Mouse (Mus musculus): ENCODE data around the gene Gab2. TPM values are rescaled to one million over a fixed set of nuclear protein-coding genes. Genes with fewer than 3 reads are reported as not detected.

Gene Gab2
- polyA plus RNA-seq, 1 experiment from 2014 or later, result 17.9 TPM

GRCm38 (mm10) chr7:97301321-97301720, 219.9 kb downstream of the Gab2 start:
- Histone ChIP-seq H3K27ac (replicated peaks; ENCODE audit: low read depth, low read length) (no peak overlapping the region), H3K4me3 (replicated peaks; ENCODE audit: low read depth, low read length) (no peak overlapping the region), H3K4me2 (ENCODE audit: low read length) (no peak overlapping the region), H3K4me1 (ENCODE audit: control insufficient read depth, insufficient read depth, low read length) (no peaks in the 10 kb centered on the region), H3K36me3 (ENCODE audit: control insufficient read depth, insufficient read depth, low read length) (peaks cover 49% of the 10 kb centered on the region), H3K9ac (replicated peaks; ENCODE audit: low read length) (no peak overlapping the region), H3K9me3 (ENCODE audit: control insufficient read depth, low read length) (no peaks in the 10 kb centered on the region), H3K27me3 (ENCODE audit: control insufficient read depth, insufficient read depth, low read length) (no peaks in the 10 kb centered on the region)
- no peak for ATAC-seq (ENCODE audit: low FRiP score, low TSS enrichment)
- 86% methylated on average over 8 of the region's 8 CpGs for WGBS
- DNase-seq, result no peak

GRCm38 (mm10) chr7:97302261-97302660, 220.9 kb downstream of the Gab2 start:
- H3K4me3 ChIP-seq (replicated peaks; ENCODE audit: low read depth, low read length), result no peak overlapping the region
- DNase-seq (no peak), ATAC-seq (ENCODE audit: low FRiP score, low TSS enrichment) (no peak)
- peaks cover 58% of the 10 kb centered on the region for H3K36me3 ChIP-seq (ENCODE audit: control insufficient read depth, insufficient read depth, low read length)
- no peaks in the 10 kb centered on the region for H3K27me3 ChIP-seq (ENCODE audit: control insufficient read depth, insufficient read depth, low read length)
- H3K9ac ChIP-seq (replicated peaks; ENCODE audit: low read length), result no peak overlapping the region
- H3K4me1 ChIP-seq (ENCODE audit: control insufficient read depth, insufficient read depth, low read length), result no peaks in the 10 kb centered on the region
- H3K27ac ChIP-seq (replicated peaks; ENCODE audit: low read depth, low read length), result no peak overlapping the region
- H3K9me3 ChIP-seq (ENCODE audit: control insufficient read depth, low read length), result no peaks in the 10 kb centered on the region
- no peak overlapping the region for H3K4me2 ChIP-seq (ENCODE audit: low read length)
- 94% methylated on average over 4 of the region's 4 CpGs for WGBS

- 88% methylated on average over 4 of the region's 4 CpGs for WGBS
- ATAC-seq (ENCODE audit: low FRiP score, low TSS enrichment) (no peak), DNase-seq (no peak)
- no peaks in the 10 kb centered on the region for H3K9me3 ChIP-seq (ENCODE audit: control insufficient read depth, low read length)
- no peak overlapping the region for H3K27ac ChIP-seq (replicated peaks; ENCODE audit: low read depth, low read length)
- no peak overlapping the region for H3K4me2 ChIP-seq (ENCODE audit: low read length)
- H3K4me1 ChIP-seq (ENCODE audit: control insufficient read depth, insufficient read depth, low read length), result no peaks in the 10 kb centered on the region
- H3K27me3 ChIP-seq (ENCODE audit: control insufficient read depth, insufficient read depth, low read length), result no peaks in the 10 kb centered on the region
- no peak overlapping the region for H3K9ac ChIP-seq (replicated peaks; ENCODE audit: low read length)
- H3K36me3 ChIP-seq (ENCODE audit: control insufficient read depth, insufficient read depth, low read length), result peaks cover 62% of the 10 kb centered on the region
- H3K4me3 ChIP-seq (replicated peaks; ENCODE audit: low read depth, low read length), result no peak overlapping the region
These were observed 221.5 kb downstream of the Gab2 start for GRCm38 (mm10) chr7:97302876-97303275.

GRCm38 (mm10) chr7:97303614-97304013, 222.2 kb downstream of the Gab2 start:
- Histone ChIP-seq H3K4me2 (ENCODE audit: low read length) (no peak overlapping the region), H3K9me3 (ENCODE audit: control insufficient read depth, low read length) (no peaks in the 10 kb centered on the region), H3K4me1 (ENCODE audit: control insufficient read depth, insufficient read depth, low read length) (no peaks in the 10 kb centered on the region), H3K9ac (replicated peaks; ENCODE audit: low read length) (no peak overlapping the region), H3K4me3 (replicated peaks; ENCODE audit: low read depth, low read length) (no peak overlapping the region), H3K36me3 (ENCODE audit: control insufficient read depth, insufficient read depth, low read length) (peaks cover 69% of the 10 kb centered on the region), H3K27ac (replicated peaks; ENCODE audit: low read depth, low read length) (no peak overlapping the region), H3K27me3 (ENCODE audit: control insufficient read depth, insufficient read depth, low read length) (no peaks in the 10 kb centered on the region)
- ATAC-seq (ENCODE audit: low FRiP score, low TSS enrichment) (no peak), DNase-seq (no peak)
- WGBS, result 76% methylated on average over 2 of the region's 2 CpGs

GRCm38 (mm10) chr7:97304471-97304870, 223.1 kb downstream of the Gab2 start:
- H3K27ac ChIP-seq (replicated peaks; ENCODE audit: low read depth, low read length), result no peak overlapping the region
- no peak for DNase-seq
- peaks cover 69% of the 10 kb centered on the region for H3K36me3 ChIP-seq (ENCODE audit: control insufficient read depth, insufficient read depth, low read length)
- no peak overlapping the region for H3K4me3 ChIP-seq (replicated peaks; ENCODE audit: low read depth, low read length)
- no peak for ATAC-seq (ENCODE audit: low FRiP score, low TSS enrichment)
- H3K9me3 ChIP-seq (ENCODE audit: control insufficient read depth, low read length), result no peaks in the 10 kb centered on the region
- no peaks in the 10 kb centered on the region for H3K4me1 ChIP-seq (ENCODE audit: control insufficient read depth, insufficient read depth, low read length)
- no peak overlapping the region for H3K4me2 ChIP-seq (ENCODE audit: low read length)
- no peak overlapping the region for H3K9ac ChIP-seq (replicated peaks; ENCODE audit: low read length)
- no peaks in the 10 kb centered on the region for H3K27me3 ChIP-seq (ENCODE audit: control insufficient read depth, insufficient read depth, low read length)

- 87% methylated on average over 4 of the region's 4 CpGs for WGBS
- Histone ChIP-seq H3K36me3 (ENCODE audit: control insufficient read depth, insufficient read depth, low read length) (peaks cover 74% of the 10 kb centered on the region), H3K4me2 (ENCODE audit: low read length) (no peak overlapping the region), H3K27ac (replicated peaks; ENCODE audit: low read depth, low read length) (no peak overlapping the region), H3K4me3 (replicated peaks; ENCODE audit: low read depth, low read length) (no peak overlapping the region), H3K9me3 (ENCODE audit: control insufficient read depth, low read length) (no peaks in the 10 kb centered on the region), H3K27me3 (ENCODE audit: control insufficient read depth, insufficient read depth, low read length) (no peaks in the 10 kb centered on the region), H3K4me1 (ENCODE audit: control insufficient read depth, insufficient read depth, low read length) (no peaks in the 10 kb centered on the region), H3K9ac (replicated peaks; ENCODE audit: low read length) (no peak overlapping the region)
- ATAC-seq (ENCODE audit: low FRiP score, low TSS enrichment) (no peak), DNase-seq (no peak)
These were observed 223.8 kb downstream of the Gab2 start for GRCm38 (mm10) chr7:97305206-97305605.

- no peak for ATAC-seq (ENCODE audit: low FRiP score, low TSS enrichment)
- Histone ChIP-seq H3K9ac (replicated peaks; ENCODE audit: low read length) (no peak overlapping the region), H3K27me3 (ENCODE audit: control insufficient read depth, insufficient read depth, low read length) (no peaks in the 10 kb centered on the region), H3K27ac (replicated peaks; ENCODE audit: low read depth, low read length) (no peak overlapping the region), H3K4me2 (ENCODE audit: low read length) (no peak overlapping the region), H3K9me3 (ENCODE audit: control insufficient read depth, low read length) (no peaks in the 10 kb centered on the region), H3K4me3 (replicated peaks; ENCODE audit: low read depth, low read length) (no peak overlapping the region), H3K4me1 (ENCODE audit: control insufficient read depth, insufficient read depth, low read length) (no peaks in the 10 kb centered on the region), H3K36me3 (ENCODE audit: control insufficient read depth, insufficient read depth, low read length) (peaks cover 79% of the 10 kb centered on the region)
- DNase-seq, result no peak
- WGBS, result 96% methylated on average over 2 of the region's 2 CpGs
These were observed 225.4 kb downstream of the Gab2 start for GRCm38 (mm10) chr7:97306813-97307212.

- no peak for ATAC-seq (ENCODE audit: low FRiP score, low TSS enrichment)
- Histone ChIP-seq H3K4me1 (ENCODE audit: control insufficient read depth, insufficient read depth, low read length) (no peaks in the 10 kb centered on the region), H3K9ac (replicated peaks; ENCODE audit: low read length) (no peak overlapping the region), H3K9me3 (ENCODE audit: control insufficient read depth, low read length) (no peaks in the 10 kb centered on the region), H3K4me3 (replicated peaks; ENCODE audit: low read depth, low read length) (no peak overlapping the region), H3K4me2 (ENCODE audit: low read length) (no peak overlapping the region), H3K27me3 (ENCODE audit: control insufficient read depth, insufficient read depth, low read length) (no peaks in the 10 kb centered on the region), H3K36me3 (ENCODE audit: control insufficient read depth, insufficient read depth, low read length) (peaks cover 84% of the 10 kb centered on the region), H3K27ac (replicated peaks; ENCODE audit: low read depth, low read length) (no peak overlapping the region)
- 84% methylated on average over 1 of the region's 1 CpGs for WGBS
- DNase-seq, result no peak
These were observed 226.2 kb downstream of the Gab2 start for GRCm38 (mm10) chr7:97307546-97307945.

GRCm38 (mm10) chr7:97309461-97310340, 228.3 kb downstream of the Gab2 start:
- Histone ChIP-seq H3K4me3 (replicated peaks; ENCODE audit: low read depth, low read length) (no peak overlapping the region), H3K4me1 (ENCODE audit: control insufficient read depth, insufficient read depth, low read length) (no peaks in the 10 kb centered on the region), H3K9me3 (ENCODE audit: control insufficient read depth, low read length) (no peaks in the 10 kb centered on the region), H3K27ac (replicated peaks; ENCODE audit: low read depth, low read length) (no peak overlapping the region), H3K27me3 (ENCODE audit: control insufficient read depth, insufficient read depth, low read length) (no peaks in the 10 kb centered on the region), H3K4me2 (ENCODE audit: low read length) (no peak overlapping the region), H3K9ac (replicated peaks; ENCODE audit: low read length) (no peak overlapping the region), H3K36me3 (ENCODE audit: control insufficient read depth, insufficient read depth, low read length) (peaks cover 82% of the 10 kb centered on the region)
- DNase-seq (no peak), ATAC-seq (ENCODE audit: low FRiP score, low TSS enrichment) (no peak)
- 88% methylated on average over 4 of the region's 4 CpGs for WGBS
